Mouse (Mus musculus) cerebellum, postnatal 4 days (tissue): ENCODE results near the gene Olfr1191-ps1.
"Not testable (repeated sequence)": the region's sequence is repeated elsewhere in the genome, so short reads cannot be mapped to it uniquely, and the experiment has no call there.

Experiments used
- DNase-seq, 2 experiments: peaks; one replicate each; pipeline ENCODE4 v3.0.0; 2022; ENCODE audit warnings: low spot score in 2 of 2, mixed read lengths in 1 of 2

Olfr1191-ps1 gene

DNA sequence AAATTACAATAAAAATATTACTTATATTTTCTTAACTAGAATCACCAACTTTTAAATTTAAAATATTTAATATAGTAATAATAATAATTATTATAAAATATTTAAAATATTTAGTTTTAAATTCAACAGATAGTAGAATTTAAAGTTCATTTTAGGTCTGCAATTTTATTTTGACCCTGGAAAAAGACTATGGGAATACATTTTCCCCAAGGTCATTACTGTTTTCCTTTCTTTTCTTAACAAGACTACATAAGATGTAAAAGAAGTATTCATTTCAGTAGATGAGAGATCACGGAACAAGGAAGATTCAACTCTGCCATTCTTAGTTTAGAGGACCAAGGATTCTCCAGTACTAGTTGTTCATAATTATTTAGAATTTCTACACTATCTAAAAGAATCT, at the start of gene Olfr1191-ps1:
Gene Olfr1191-ps1 (plus strand): TSS at position 301 of the 400 bp plus-strand sequence.
- not testable (repeated sequence) for DNase-seq

DNA sequence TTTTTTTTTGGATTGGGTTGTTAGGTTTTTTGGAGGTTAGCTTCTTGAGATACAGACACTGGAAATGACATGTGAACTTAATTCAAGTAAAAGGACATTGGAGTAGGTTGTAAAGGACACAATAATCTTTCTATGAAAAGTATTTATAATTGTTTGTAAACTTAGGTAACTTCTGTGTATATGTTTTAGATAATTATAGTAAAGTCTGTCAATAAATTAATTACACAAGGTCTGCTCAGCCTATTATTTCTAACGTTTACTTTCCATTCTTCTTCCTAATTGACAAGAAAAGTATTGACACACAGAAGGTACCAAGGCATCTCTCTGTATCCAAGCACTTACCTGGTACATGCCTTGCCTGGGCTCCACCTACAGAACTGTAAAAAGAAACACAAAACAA, 7.9 kb downstream of the Olfr1191-ps1 start, which contains the start of gene Olfr1192-ps1:
Gene Olfr1192-ps1 (plus strand): TSS at position 301 of the 400 bp plus-strand sequence.
- no peak for DNase-seq

DNA sequence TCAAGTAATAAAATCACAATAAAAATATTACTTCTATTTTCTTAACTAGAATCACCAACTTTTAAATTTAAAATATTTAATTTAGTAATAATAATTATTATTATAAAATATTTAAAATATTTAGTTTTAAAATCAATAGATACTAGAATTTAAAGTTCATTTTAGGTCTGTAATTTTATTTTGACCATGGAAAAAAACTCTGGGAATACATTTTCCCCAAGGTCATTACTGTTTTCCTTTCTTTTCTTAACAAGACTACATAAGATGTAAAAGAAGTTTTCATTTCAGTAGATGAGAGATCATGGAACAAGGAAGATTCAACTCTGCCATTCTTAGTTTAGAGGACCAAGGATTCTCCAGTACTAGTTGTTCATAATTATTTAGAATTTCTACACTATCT, 35.0 kb downstream of the Olfr1191-ps1 start, which contains the start of gene Olfr1193:
Gene Olfr1193 (plus strand): TSS at position 301 of the 400 bp plus-strand sequence.
- not testable (repeated sequence) for DNase-seq

DNA sequence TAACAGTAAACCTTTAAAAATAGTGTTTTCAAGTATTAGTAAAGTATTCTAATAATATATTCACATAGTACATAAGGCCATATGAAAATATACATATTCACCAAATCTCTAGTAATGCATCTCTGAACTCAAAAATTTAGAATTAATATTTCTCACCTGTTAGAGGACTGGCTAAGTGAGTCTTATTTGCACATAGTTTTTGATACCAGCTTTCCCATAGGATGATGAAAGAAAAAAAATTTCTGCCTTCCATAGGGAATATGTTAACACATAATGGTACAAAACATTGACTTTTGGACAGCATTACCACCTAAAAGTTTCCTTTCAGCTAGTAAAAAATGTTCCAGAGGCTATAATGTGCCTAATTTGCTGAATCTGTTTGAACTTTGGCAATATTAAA, 48.7 kb downstream of the Olfr1191-ps1 start, which contains the start of gene Olfr1195:
Gene Olfr1195 (minus strand): TSS at position 101 of the 400 bp plus-strand sequence.
- no peak for DNase-seq
